Mouse (Mus musculus): ENCODE results near the gene Prr13. TPM values are rescaled to one million over a fixed set of nuclear protein-coding genes. Genes with fewer than 3 reads are reported as not detected.

Prr13 gene
- polyA plus RNA-seq, 1 experiment from 2014 or later = 87.7 TPM

DNA sequence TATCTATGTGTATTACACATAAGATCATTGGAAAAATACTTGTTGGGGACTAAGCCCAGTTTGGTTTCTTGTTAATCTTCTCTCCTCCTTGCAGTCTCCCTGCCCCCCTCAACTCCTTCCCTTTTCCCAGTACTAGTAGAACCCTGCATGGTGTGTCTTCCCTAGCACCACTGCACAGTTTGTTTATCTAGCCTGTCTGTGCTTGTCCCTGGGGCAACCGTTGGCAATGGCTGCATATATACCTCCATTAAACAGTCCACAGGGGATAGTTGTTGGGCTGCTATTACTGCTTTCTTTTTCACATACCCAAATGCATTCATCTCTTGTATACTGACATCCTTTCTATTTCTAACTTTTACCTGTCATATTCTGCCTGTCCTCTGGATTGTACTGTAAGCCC lies 28.8 kb downstream of the Prr13 start:
- Histone ChIP-seq H3K27me3 (ENCODE audit: control insufficient read depth, insufficient read depth, low read length) (no peaks in the 10 kb centered on the region), H3K36me3 (ENCODE audit: control insufficient read depth, insufficient read depth, low read length) (peaks cover 94% of the 10 kb centered on the region), H3K9me3 (ENCODE audit: control insufficient read depth, low read length) (no peaks in the 10 kb centered on the region), H3K4me2 (replicated peaks; ENCODE audit: low read depth, low read length) (no peak overlapping the region), H3K9ac (ENCODE audit: low read depth, low read length) (no peak overlapping the region), H3K27ac (ENCODE audit: low read depth, low read length) (no peak overlapping the region), H3K4me3 (ENCODE audit: low read length) (no peak overlapping the region), H3K4me1 (ENCODE audit: control insufficient read depth, insufficient read depth, low read length) (no peaks in the 10 kb centered on the region)
- WGBS = 85% methylated on average over 1 of the region's 1 CpGs
- no peak for ATAC-seq (ENCODE audit: low FRiP score, low TSS enrichment)

DNA sequence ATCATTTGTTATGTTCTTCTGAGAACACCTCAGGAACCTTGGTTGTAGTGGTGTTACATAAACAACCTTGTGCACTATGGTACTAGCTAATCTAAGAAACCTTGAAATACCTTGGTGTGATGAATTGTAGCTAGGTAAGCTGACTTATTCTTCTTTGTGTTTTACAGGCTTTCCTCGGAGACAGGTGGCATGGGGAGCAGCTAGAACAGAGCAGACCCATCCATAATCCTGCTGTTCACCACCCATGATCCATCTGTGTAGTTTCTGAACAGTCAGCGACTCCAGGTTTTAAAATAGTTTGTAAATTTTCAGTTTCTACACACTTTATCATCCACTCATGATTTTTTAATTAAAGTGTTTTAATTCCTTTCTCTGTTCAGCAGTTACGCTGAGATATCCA lies 39.5 kb downstream of the Prr13 start:
- no peak overlapping the region for H3K27ac ChIP-seq (ENCODE audit: low read depth, low read length)
- no peaks in the 10 kb centered on the region for H3K9me3 ChIP-seq (ENCODE audit: control insufficient read depth, low read length)
- ATAC-seq (ENCODE audit: low FRiP score, low TSS enrichment) = no peak
- no peaks in the 10 kb centered on the region for H3K4me1 ChIP-seq (ENCODE audit: control insufficient read depth, insufficient read depth, low read length)
- H3K36me3 ChIP-seq (ENCODE audit: control insufficient read depth, insufficient read depth, low read length) = peaks cover 100% of the 10 kb centered on the region
- WGBS = 91% methylated on average over 3 of the region's 3 CpGs
- no peak overlapping the region for H3K4me2 ChIP-seq (replicated peaks; ENCODE audit: low read depth, low read length)
- no peaks in the 10 kb centered on the region for H3K27me3 ChIP-seq (ENCODE audit: control insufficient read depth, insufficient read depth, low read length)
- H3K9ac ChIP-seq (ENCODE audit: low read depth, low read length) = no peak overlapping the region
- no peak overlapping the region for H3K4me3 ChIP-seq (ENCODE audit: low read length)

DNA sequence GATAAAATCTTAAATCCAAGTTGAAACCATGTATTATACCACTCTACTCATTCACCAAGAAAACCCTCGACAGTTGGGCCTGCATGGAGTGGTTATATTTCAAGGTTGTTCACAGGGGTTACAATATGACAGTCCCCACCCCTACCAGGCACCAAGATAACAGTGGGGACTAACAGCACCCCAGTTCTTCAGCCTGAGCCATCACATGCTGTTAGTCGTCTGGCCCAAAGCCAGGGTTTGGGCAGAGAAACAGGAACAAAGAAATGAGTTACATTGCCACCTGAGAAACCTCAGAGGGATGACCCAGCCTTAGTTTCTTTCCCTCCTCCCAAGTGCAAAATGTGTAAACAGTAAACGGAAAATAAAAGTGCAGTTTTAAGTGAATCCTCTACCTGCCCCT lies 40.5 kb downstream of the Prr13 start:
- Histone ChIP-seq H3K27me3 (ENCODE audit: control insufficient read depth, insufficient read depth, low read length) (no peaks in the 10 kb centered on the region), H3K4me2 (replicated peaks; ENCODE audit: low read depth, low read length) (no peak overlapping the region), H3K4me3 (ENCODE audit: low read length) (no peak overlapping the region), H3K9ac (ENCODE audit: low read depth, low read length) (no peak overlapping the region), H3K36me3 (ENCODE audit: control insufficient read depth, insufficient read depth, low read length) (peaks cover 100% of the 10 kb centered on the region), H3K4me1 (ENCODE audit: control insufficient read depth, insufficient read depth, low read length) (no peaks in the 10 kb centered on the region), H3K27ac (ENCODE audit: low read depth, low read length) (no peak overlapping the region), H3K9me3 (ENCODE audit: control insufficient read depth, low read length) (no peaks in the 10 kb centered on the region)
- ATAC-seq (ENCODE audit: low FRiP score, low TSS enrichment) = no peak
- 69% methylated on average over 3 of the region's 3 CpGs for WGBS

DNA sequence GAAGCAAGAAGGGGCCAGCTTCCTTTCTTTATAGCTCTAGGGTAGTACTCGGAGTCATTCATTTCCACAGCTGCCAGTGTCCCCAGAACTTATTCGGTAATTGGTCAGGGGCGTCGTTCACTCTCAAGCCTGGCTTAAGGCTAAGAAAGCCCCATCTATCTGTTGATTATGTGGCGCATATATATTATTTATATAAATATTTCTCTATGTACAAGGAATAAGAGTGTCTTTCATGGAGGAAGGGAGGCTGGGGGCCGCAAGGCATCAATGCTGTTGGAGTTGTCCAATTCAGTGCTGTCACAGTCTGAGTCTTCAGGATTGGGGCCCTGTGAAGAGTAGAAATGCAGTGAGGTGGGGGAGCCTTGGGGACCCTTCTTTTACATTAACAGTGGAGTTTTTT lies 41.0 kb downstream of the Prr13 start:
- Histone ChIP-seq H3K9ac (ENCODE audit: low read depth, low read length) (no peak overlapping the region), H3K4me3 (ENCODE audit: low read length) (no peak overlapping the region), H3K4me2 (replicated peaks; ENCODE audit: low read depth, low read length) (no peak overlapping the region), H3K4me1 (ENCODE audit: control insufficient read depth, insufficient read depth, low read length) (no peaks in the 10 kb centered on the region), H3K36me3 (ENCODE audit: control insufficient read depth, insufficient read depth, low read length) (peaks cover 100% of the 10 kb centered on the region), H3K9me3 (ENCODE audit: control insufficient read depth, low read length) (no peaks in the 10 kb centered on the region), H3K27ac (ENCODE audit: low read depth, low read length) (no peak overlapping the region), H3K27me3 (ENCODE audit: control insufficient read depth, insufficient read depth, low read length) (no peaks in the 10 kb centered on the region)
- no peak for ATAC-seq (ENCODE audit: low FRiP score, low TSS enrichment)
- 88% methylated on average over 6 of the region's 6 CpGs for WGBS

DNA sequence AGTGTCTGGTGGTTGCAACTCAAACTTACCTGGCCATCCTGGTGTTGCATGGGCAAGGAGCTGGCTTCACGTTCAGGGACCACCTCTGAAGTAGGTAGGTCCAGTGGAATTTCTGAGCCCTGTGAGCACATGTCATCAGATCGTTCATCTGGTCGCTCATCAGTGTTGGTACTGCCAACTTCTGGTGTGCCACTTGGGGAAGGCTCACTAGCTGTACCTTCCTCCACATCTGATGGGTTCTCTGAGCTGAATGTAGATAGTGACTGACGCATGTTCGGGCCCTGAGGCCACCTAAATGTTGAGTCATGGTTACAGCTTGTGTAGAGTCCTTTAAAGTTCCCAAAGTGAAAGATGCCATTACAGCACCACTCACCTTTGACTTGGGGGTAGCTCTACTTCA lies 41.7 kb downstream of the Prr13 start:
- no peaks in the 10 kb centered on the region for H3K4me1 ChIP-seq (ENCODE audit: control insufficient read depth, insufficient read depth, low read length)
- H3K27me3 ChIP-seq (ENCODE audit: control insufficient read depth, insufficient read depth, low read length) = no peaks in the 10 kb centered on the region
- ATAC-seq (ENCODE audit: low FRiP score, low TSS enrichment) = no peak
- H3K27ac ChIP-seq (ENCODE audit: low read depth, low read length) = no peak overlapping the region
- 92% methylated on average over 5 of the region's 5 CpGs for WGBS
- no peak overlapping the region for H3K9ac ChIP-seq (ENCODE audit: low read depth, low read length)
- H3K4me2 ChIP-seq (replicated peaks; ENCODE audit: low read depth, low read length) = no peak overlapping the region
- H3K36me3 ChIP-seq (ENCODE audit: control insufficient read depth, insufficient read depth, low read length) = peaks cover 97% of the 10 kb centered on the region
- H3K9me3 ChIP-seq (ENCODE audit: control insufficient read depth, low read length) = no peaks in the 10 kb centered on the region
- H3K4me3 ChIP-seq (ENCODE audit: low read length) = no peak overlapping the region

DNA sequence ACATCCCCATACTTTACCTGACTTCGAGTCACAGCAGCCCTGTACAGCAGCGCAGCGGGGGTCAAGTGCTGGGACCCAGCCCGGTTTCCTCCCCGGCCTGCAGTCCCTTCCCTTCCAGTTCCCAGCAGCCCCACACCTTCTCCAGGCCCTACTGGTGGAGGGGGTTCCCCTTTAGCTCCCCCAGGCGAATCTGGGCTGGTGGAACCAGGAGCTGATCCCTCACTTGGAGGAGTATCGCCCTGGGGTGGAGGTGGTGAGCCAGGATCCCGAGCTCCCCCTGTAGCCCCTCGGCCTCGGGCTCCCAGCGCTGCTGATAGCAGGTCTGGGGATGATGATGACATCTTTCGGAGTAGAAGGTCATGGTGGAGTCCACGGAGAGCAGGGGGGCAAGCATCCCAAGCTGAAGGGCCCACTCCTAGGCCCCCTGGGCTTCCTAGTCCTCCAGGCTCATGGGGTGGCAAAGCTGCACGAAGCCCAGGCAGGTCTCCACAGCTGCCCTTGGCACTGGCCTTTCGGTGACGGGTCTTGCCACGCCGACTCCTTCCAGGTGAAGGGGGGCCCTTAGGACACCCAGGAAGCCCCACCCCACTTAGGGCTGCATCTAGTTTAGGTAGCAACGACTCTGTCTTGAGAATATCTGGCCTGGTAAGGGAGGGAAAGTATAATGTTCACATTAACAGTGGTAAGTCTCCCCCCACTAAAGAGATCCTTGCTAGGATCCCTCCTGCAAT lies 42.4 kb downstream of the Prr13 start:
- Histone ChIP-seq H3K27ac (ENCODE audit: low read depth, low read length) (no peak overlapping the region), H3K4me1 (ENCODE audit: control insufficient read depth, insufficient read depth, low read length) (0 out of 2 replicates have a peak, but pooled peaks cover 3% of the 10 kb centered on the region), H3K4me3 (ENCODE audit: low read length) (no peak overlapping the region), H3K36me3 (ENCODE audit: control insufficient read depth, insufficient read depth, low read length) (peaks cover 90% of the 10 kb centered on the region), H3K9me3 (ENCODE audit: control insufficient read depth, low read length) (no peaks in the 10 kb centered on the region), H3K9ac (ENCODE audit: low read depth, low read length) (no peak overlapping the region), H3K4me2 (replicated peaks; ENCODE audit: low read depth, low read length) (no peak overlapping the region), H3K27me3 (ENCODE audit: control insufficient read depth, insufficient read depth, low read length) (no peaks in the 10 kb centered on the region)
- no peak for ATAC-seq (ENCODE audit: low FRiP score, low TSS enrichment)
- WGBS = 83% methylated on average over 19 of the region's 19 CpGs

DNA sequence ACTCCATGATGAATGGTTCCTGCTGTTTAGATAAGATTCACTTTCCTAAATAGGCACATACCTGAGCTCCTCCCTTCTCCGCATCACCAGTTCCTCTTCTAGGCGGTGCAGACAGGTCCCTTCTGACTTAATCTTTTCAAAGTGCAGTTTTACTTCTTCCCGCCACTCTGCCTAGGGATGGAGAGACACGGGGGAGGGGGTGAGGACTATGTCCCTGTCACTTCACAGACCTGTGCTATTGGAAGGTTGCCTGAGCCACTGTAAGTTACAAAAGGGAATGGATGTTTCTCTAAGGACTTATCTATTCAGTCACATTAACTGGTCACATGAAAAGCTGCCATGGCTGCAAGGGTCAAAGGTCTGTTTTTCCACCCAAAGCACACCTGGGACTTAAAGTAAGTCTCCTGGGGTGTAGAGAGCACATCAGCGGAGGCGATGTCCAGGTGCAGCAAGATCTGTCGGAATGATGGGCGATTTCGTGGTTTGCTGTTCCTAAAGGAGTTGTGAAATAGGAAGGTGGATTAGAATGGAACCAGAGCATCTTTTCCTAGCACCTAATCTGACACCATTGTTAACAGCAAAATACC lies 43.5 kb downstream of the Prr13 start:
- no peak for ATAC-seq (ENCODE audit: low FRiP score, low TSS enrichment)
- H3K4me3 ChIP-seq (ENCODE audit: low read length) = no peak overlapping the region
- no peak overlapping the region for H3K4me2 ChIP-seq (replicated peaks; ENCODE audit: low read depth, low read length)
- 0 out of 2 replicates have a peak, but pooled peaks cover 3% of the 10 kb centered on the region for H3K4me1 ChIP-seq (ENCODE audit: control insufficient read depth, insufficient read depth, low read length)
- no peaks in the 10 kb centered on the region for H3K27me3 ChIP-seq (ENCODE audit: control insufficient read depth, insufficient read depth, low read length)
- 67% methylated on average over 9 of the region's 9 CpGs for WGBS
- no peak overlapping the region for H3K27ac ChIP-seq (ENCODE audit: low read depth, low read length)
- peaks cover 79% of the 10 kb centered on the region for H3K36me3 ChIP-seq (ENCODE audit: control insufficient read depth, insufficient read depth, low read length)
- H3K9me3 ChIP-seq (ENCODE audit: control insufficient read depth, low read length) = no peaks in the 10 kb centered on the region
- no peak overlapping the region for H3K9ac ChIP-seq (ENCODE audit: low read depth, low read length)

DNA sequence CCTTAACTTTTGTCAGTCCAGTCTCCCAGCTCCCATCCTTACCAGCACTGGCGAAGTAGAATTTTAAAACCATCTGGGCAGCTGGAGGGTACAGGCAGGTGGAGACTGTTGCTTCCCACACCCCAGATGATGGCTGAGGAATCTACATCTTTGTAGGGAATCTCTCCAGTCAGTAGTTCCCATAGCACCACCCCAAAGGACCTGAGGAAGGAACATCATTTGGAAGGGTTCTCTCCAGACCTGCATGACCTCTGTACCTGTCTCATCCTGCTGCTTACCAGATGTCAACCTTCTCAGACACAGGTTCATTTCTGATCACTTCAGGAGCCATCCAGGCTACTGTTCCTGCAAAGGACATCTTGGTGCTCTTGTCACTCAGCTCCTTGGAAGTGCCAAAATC lies 44.6 kb downstream of the Prr13 start, which contains the start of gene Gm10337:
Gene Gm10337, plus strand, starts transcription at position 276 of the 400 bp plus-strand sequence.
- H3K4me2 ChIP-seq (replicated peaks; ENCODE audit: low read depth, low read length) = no peak within 1 kb of the TSS
- WGBS = 96% methylated on average over 1 of the region's 1 CpGs
- 0 out of 2 replicates have a peak, but pooled peaks cover 3% of the 10 kb centered on the region for H3K4me1 ChIP-seq (ENCODE audit: control insufficient read depth, insufficient read depth, low read length)
- H3K27me3 ChIP-seq (ENCODE audit: control insufficient read depth, insufficient read depth, low read length) = no peaks in the 10 kb centered on the region
- H3K4me3 ChIP-seq (ENCODE audit: low read length) = no peak within 1 kb of the TSS
- H3K9ac ChIP-seq (ENCODE audit: low read depth, low read length) = no peak within 1 kb of the TSS
- H3K9me3 ChIP-seq (ENCODE audit: control insufficient read depth, low read length) = no peaks in the 10 kb centered on the region
- H3K36me3 ChIP-seq (ENCODE audit: control insufficient read depth, insufficient read depth, low read length) = peaks cover 74% of the 10 kb centered on the region
- no peak within 1 kb of the TSS for H3K27ac ChIP-seq (ENCODE audit: low read depth, low read length)
- ATAC-seq (ENCODE audit: low FRiP score, low TSS enrichment) = no peak
